Mouse (Mus musculus): ENCODE measurements around the gene Sspo. TPM values are rescaled to one million over a fixed set of nuclear protein-coding genes. Genes with fewer than 3 reads are reported as not detected.

The Sspo gene
- total RNA-seq, 1 experiment = 0.27 TPM

DNA sequence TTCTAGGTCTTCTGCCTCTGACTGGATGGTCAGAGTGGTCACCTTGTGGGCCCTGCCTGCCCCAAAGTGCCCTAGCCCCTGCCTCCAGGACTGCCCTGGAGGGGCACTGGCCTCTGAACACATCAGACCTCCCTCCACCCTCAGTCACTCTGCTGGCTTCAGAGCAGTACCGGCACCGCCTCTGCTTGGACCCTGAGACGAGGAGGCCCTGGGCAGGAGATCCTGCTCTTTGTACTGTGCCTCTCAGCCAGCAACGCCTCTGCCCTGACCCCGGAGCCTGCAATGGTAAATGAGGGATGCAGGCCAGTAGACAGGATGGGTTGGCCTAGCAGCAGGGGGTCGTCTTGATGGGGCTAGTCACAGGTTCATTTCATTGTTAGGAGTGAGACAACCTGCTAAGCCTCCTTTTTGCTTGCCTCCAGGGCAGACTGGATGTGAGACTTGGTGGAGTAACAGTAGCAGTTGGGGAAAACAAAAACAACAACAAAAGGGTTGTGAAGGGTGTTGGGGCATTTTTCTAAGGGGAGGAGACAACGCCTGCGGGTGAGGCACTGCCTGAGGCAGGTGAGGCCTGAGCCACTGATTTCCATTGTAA, 45.2 kb downstream of the Sspo start:
- no peak for TF ChIP-seq CHD2 (IDR thresholded peaks at IDR 0.05; ENCODE audit: low read depth, low read length)
- TF ChIP-seq MAFK (IDR thresholded peaks at IDR 0.05; ENCODE audit: insufficient read depth, low read depth, low read length) = 0 out of 2 replicates have a peak, but pooled peaks have one; percentile 8
- no peak for TF ChIP-seq ZNF384 (IDR thresholded peaks at IDR 0.05; ENCODE audit: low read depth, low read length)
- no peak for TF ChIP-seq ZC3H11A (IDR thresholded peaks at IDR 0.05; ENCODE audit: borderline replicate concordance, low read depth, low read length)
- TF ChIP-seq HCFC1 (IDR thresholded peaks at IDR 0.05; ENCODE audit: borderline replicate concordance, insufficient read depth, low read length) = no peak
- Histone ChIP-seq H3K27ac (ENCODE audit: insufficient read depth, low read depth, low read length, poor library complexity, severe bottlenecking) (peak overlapping the region; percentile 50; the same call in 1 of the 2 replicates), H3K4me3 (ENCODE audit: insufficient read depth in 1 of 2, low read depth in 1 of 2, low read length in 2 of 2, poor library complexity in 1 of 2, severe bottlenecking in 1 of 2) (no peak overlapping the region), H3K9me3 (ENCODE audit: control insufficient read depth, insufficient read depth, low read depth, low read length) (no peaks in the 10 kb centered on the region), H3K36me3 (ENCODE audit: control insufficient read depth, insufficient read depth, low read length, poor library complexity, severe bottlenecking) (no peaks in the 10 kb centered on the region), H3K4me1 (ENCODE audit: control insufficient read depth in 2 of 2, insufficient read depth in 2 of 2, low read length in 2 of 2, poor library complexity in 1 of 2) (peaks cover 0 to 24% of the 10 kb centered on the region in 2 experiments; a peak in 2 of 4 replicates), H3K9ac (ENCODE audit: insufficient read depth, low read depth, low read length, poor library complexity, severe bottlenecking) (0 out of 2 replicates have a peak overlapping the region, but pooled peaks have one; percentile 12)
- DNase-seq (ENCODE audit: low read depth, low spot score) = peak; percentile 87
- in situ Hi-C loops (cut with MboI; ENCODE audit: low sequenced_read_pairs in 2 of 2, unreplicated experiment in 2 of 2) = no loop called here

DNA sequence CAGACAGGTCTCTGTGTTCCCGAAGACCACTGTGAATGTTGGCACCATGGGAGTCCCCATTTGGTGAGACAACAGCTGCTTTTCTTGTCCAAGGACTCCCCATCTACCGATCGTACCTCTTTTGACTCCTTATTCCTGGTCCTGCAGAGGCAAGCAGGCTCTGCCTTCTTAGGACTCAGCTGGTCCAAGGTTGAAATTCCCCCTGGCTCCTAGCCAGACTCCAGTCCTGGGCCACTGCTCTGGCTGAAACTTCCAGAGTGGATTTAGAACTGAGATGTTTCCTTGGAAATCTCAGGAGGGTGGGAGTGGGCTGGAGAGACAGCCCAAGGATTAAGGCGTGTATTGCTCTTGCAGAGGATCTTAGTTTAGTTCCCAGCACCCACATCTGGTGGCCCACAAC, 49.5 kb downstream of the Sspo start:
- Histone ChIP-seq H3K9me3 (ENCODE audit: control insufficient read depth, insufficient read depth, low read depth, low read length) (no peaks in the 10 kb centered on the region), H3K27ac (ENCODE audit: insufficient read depth, low read depth, low read length, poor library complexity, severe bottlenecking) (no peak overlapping the region), H3K36me3 (ENCODE audit: control insufficient read depth, insufficient read depth, low read length, poor library complexity, severe bottlenecking) (no peaks in the 10 kb centered on the region), H3K4me3 (ENCODE audit: insufficient read depth in 1 of 2, low read depth in 1 of 2, low read length in 2 of 2, poor library complexity in 1 of 2, severe bottlenecking in 1 of 2) (no peak overlapping the region), H3K9ac (ENCODE audit: insufficient read depth, low read depth, low read length, poor library complexity, severe bottlenecking) (no peak overlapping the region), H3K4me1 (ENCODE audit: control insufficient read depth in 2 of 2, insufficient read depth in 2 of 2, low read length in 2 of 2, poor library complexity in 1 of 2) (peaks cover 0 to 22% of the 10 kb centered on the region in 2 experiments; a peak in 2 of 4 replicates)
- no peak for TF ChIP-seq ZC3H11A (IDR thresholded peaks at IDR 0.05; ENCODE audit: borderline replicate concordance, low read depth, low read length)
- no peak for TF ChIP-seq HCFC1 (IDR thresholded peaks at IDR 0.05; ENCODE audit: borderline replicate concordance, insufficient read depth, low read length)
- no peak for TF ChIP-seq MAFK (IDR thresholded peaks at IDR 0.05; ENCODE audit: insufficient read depth, low read depth, low read length)
- TF ChIP-seq CHD2 (IDR thresholded peaks at IDR 0.05; ENCODE audit: low read depth, low read length) = no peak
- no peak for TF ChIP-seq ZNF384 (IDR thresholded peaks at IDR 0.05; ENCODE audit: low read depth, low read length)
- no peak for DNase-seq (ENCODE audit: low read depth, low spot score)
- in situ Hi-C loops (cut with MboI; ENCODE audit: low sequenced_read_pairs in 2 of 2, unreplicated experiment in 2 of 2) = no loop called here

DNA sequence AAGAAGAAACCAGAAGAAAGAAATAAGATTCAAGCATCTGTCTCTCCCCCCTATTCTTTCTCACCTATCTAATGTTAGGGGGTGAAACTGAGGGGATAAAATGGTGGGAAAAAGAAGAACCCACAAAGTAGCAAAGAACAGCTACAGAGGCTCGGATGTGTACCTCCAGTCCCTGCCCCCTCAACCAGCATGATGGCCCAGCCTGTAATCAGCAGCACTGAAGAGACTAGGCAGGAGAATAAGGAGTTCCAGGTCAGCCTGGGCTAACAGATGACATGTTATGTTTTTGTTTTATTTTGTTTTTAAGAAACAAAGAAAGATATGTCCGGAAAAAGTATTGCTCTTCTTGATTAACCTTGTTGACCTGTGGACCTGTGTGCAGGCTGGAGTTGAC, 55.8 kb downstream of the Sspo start:
- Histone ChIP-seq H3K27ac (ENCODE audit: insufficient read depth, low read depth, low read length, poor library complexity, severe bottlenecking) (no peak overlapping the region), H3K36me3 (ENCODE audit: control insufficient read depth, insufficient read depth, low read length, poor library complexity, severe bottlenecking) (no peaks in the 10 kb centered on the region; the same call in 1 of the 2 replicates), H3K9me3 (ENCODE audit: control insufficient read depth, insufficient read depth, low read depth, low read length) (no peaks in the 10 kb centered on the region), H3K4me1 (ENCODE audit: control insufficient read depth in 2 of 2, insufficient read depth in 2 of 2, low read length in 2 of 2, poor library complexity in 1 of 2) (peaks cover 0 to 6% of the 10 kb centered on the region in 2 experiments; a peak in 1 of 4 replicates), H3K4me3 (ENCODE audit: insufficient read depth in 1 of 2, low read depth in 1 of 2, low read length in 2 of 2, poor library complexity in 1 of 2, severe bottlenecking in 1 of 2) (peak overlapping the region in 1 of 2 experiments; percentile 90; a peak in 1 of 4 replicates), H3K9ac (ENCODE audit: insufficient read depth, low read depth, low read length, poor library complexity, severe bottlenecking) (no peak overlapping the region)
- in situ Hi-C loops (cut with MboI; ENCODE audit: low sequenced_read_pairs in 2 of 2, unreplicated experiment in 2 of 2) = no loop called here
- TF ChIP-seq ZNF384 (IDR thresholded peaks at IDR 0.05; ENCODE audit: low read depth, low read length) (no peak), CHD2 (IDR thresholded peaks at IDR 0.05; ENCODE audit: low read depth, low read length) (no peak), MAFK (IDR thresholded peaks at IDR 0.05; ENCODE audit: insufficient read depth, low read depth, low read length) (no peak), ZC3H11A (IDR thresholded peaks at IDR 0.05; ENCODE audit: borderline replicate concordance, low read depth, low read length) (no peak), HCFC1 (IDR thresholded peaks at IDR 0.05; ENCODE audit: borderline replicate concordance, insufficient read depth, low read length) (no peak)
- no peak for DNase-seq (ENCODE audit: low read depth, low spot score)

DNA sequence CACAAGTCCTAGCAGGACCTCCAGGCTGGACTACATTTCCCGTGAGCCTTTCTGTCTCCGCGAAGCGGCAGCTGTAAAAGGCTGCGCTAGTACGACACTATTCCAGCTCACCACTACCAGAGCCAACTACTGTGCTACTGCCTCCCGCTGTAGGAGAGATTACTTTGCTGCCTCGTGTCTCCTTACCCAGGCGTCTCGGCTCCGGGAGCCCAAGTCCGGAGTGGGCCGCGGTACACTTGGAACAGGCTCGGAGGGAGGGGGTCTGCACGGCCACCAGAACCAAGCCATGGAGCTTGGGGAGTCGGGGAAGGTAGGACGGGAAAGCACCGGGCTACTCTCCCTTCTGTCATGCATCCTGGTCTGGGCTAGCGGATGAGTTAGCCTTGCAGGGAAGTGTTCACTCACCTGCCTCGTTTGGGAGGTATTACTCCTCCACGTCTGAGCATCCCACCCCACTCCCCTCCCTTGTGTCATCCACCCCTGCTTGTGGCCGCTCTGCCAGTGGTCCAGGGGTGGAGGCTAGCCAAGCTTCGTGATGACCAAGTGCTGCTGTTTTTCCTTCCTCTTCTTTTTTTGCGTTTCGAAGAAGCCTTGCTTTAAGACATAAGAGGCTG, 56.3 kb downstream of the Sspo start:
- peak overlapping the region; percentile 85 for H3K9ac ChIP-seq (ENCODE audit: insufficient read depth, low read depth, low read length, poor library complexity, severe bottlenecking)
- in situ Hi-C loops (cut with MboI; ENCODE audit: low sequenced_read_pairs in 2 of 2, unreplicated experiment in 2 of 2) = no loop called here
- TF ChIP-seq ZC3H11A (IDR thresholded peaks at IDR 0.05; ENCODE audit: borderline replicate concordance, low read depth, low read length) (no peak), HCFC1 (IDR thresholded peaks at IDR 0.05; ENCODE audit: borderline replicate concordance, insufficient read depth, low read length) (peak; percentile 92)
- H3K4me3 ChIP-seq (ENCODE audit: insufficient read depth in 1 of 2, low read depth in 1 of 2, low read length in 2 of 2, poor library complexity in 1 of 2, severe bottlenecking in 1 of 2) = peak overlapping the region; percentile 88 to 90
- peak; percentile 33 for DNase-seq (ENCODE audit: low read depth, low spot score)
- no peaks in the 10 kb centered on the region for H3K9me3 ChIP-seq (ENCODE audit: control insufficient read depth, insufficient read depth, low read depth, low read length)
- peaks cover 0 to 6% of the 10 kb centered on the region in 2 experiments; a peak in 1 of 4 replicates for H3K4me1 ChIP-seq (ENCODE audit: control insufficient read depth in 2 of 2, insufficient read depth in 2 of 2, low read length in 2 of 2, poor library complexity in 1 of 2)
- peaks cover 4% of the 10 kb centered on the region; the same call in 1 of the 2 replicates for H3K36me3 ChIP-seq (ENCODE audit: control insufficient read depth, insufficient read depth, low read length, poor library complexity, severe bottlenecking)
- no peak overlapping the region for H3K27ac ChIP-seq (ENCODE audit: insufficient read depth, low read depth, low read length, poor library complexity, severe bottlenecking)

Measured in ES-E14 (cell line).